Mouse (Mus musculus): ENCODE data around the gene Abcc2. TPM values are rescaled to one million over a fixed set of nuclear protein-coding genes. Genes with fewer than 3 reads are reported as not detected.

Gene Abcc2
- polyA plus RNA-seq, 2 experiments, result 9.5 to 12.9 TPM

DNA sequence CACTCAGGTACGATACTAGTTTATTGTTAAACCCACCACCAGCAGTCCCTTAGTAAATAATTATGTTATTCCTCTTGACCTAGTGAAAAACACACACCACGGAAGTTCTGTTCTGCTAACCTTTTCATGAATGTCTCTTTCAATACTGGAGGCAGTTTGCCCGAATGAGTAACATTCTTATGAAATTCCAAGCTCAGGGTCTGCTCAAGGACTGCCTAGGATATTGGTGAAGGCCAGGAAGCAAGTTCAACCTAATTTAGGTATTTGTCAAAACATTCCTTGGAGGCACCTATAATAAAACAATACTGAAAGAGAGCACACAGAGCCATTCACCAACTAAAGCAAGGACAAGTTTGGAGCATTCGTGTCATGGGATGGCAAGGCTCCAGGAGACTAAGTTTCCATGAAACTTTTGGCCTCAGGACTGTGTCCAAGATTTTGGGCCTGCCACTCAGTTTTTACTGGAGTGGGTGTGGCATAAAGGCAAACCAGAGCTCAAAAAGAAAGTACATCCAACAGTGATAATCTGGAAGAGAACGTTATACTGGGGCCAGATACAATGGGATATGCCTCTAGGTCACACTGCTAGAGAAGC lies 12.5 kb upstream of the Abcc2 start:
- Histone ChIP-seq H3K4me3 (ENCODE audit: insufficient read depth in 1 of 2, low read depth in 2 of 2, low read length in 2 of 2) (no peak overlapping the region), H3K4me2 (ENCODE audit: low read depth) (no peak overlapping the region), H3K4me1 (replicated peaks; ENCODE audit: control insufficient read depth in 2 of 2, insufficient read depth in 2 of 2, low read length in 1 of 2) (peaks cover 0 to 3% of the 10 kb centered on the region in 2 experiments; a peak in 2 of 4 replicates), H3K9ac (replicated peaks) (no peak overlapping the region), H3K27ac (no peak overlapping the region), H3K9me3 (ENCODE audit: control insufficient read depth, low read length) (no peaks in the 10 kb centered on the region), H3K36me3 (replicated peaks; ENCODE audit: control insufficient read depth, insufficient read depth, low read depth) (no peaks in the 10 kb centered on the region), H3K27me3 (ENCODE audit: control insufficient read depth, insufficient read depth, low read length) (no peaks in the 10 kb centered on the region)
- ATAC-seq (ENCODE audit: insufficient read depth), result no peak
- no peak for DNase-seq (ENCODE audit: low read depth in 3 of 3, low spot score in 3 of 3)
- 64% methylated on average over 5 of the region's 5 CpGs for WGBS (ENCODE audit: insufficient replicate concordance)
- TF ChIP-seq EP300 (IDR thresholded peaks at IDR 0.05; ENCODE audit: low read depth) (no peak), CTCF (IDR thresholded peaks at IDR 0.05; ENCODE audit: low read depth) (no peak)

DNA sequence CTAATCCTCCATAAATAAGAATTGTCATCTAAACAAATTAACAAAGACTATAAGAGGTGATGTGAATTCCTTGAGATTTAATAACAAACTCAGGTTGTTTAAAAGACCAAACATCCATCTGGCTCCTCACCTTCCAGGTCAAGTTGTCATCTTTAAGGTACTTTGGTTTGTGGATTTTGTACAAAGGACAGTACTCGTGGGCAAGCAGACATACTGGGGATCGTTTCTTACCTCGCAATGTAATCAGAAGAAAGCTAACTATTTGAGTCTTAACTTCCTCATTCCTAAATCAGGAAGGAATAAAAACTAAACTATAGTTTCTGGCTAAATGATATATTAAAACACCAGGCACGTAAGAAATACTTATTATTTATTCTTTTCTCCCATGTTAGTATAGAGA lies 11.4 kb upstream of the Abcc2 start:
- peaks cover 0 to 6% of the 10 kb centered on the region in 2 experiments; a peak in 2 of 4 replicates for H3K4me1 ChIP-seq (replicated peaks; ENCODE audit: control insufficient read depth in 2 of 2, insufficient read depth in 2 of 2, low read length in 1 of 2)

DNA sequence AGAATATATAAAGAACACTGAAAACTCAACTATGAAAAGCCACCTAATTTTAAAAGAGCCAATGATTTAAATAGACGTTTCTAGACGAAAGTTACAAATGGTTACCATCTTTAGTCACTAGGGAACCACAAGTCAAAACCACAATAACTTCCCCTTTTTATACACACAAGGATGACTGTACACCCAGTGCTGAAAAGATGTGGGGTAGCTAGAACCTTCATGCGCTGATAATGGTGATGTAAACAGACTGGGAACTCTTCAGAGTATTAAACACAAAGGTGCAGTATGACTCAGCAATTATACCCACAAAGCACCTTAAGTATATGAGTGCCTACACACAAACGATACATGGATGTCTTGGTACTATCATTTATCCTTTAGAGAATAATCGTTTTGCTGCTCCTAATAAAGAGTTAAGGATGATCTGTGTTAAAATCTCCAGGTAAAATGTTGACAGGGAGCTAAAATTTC lies 10.5 kb upstream of the Abcc2 start:
- no peak for ATAC-seq (ENCODE audit: insufficient read depth)
- 21% methylated on average over 5 of the region's 5 CpGs for WGBS (ENCODE audit: insufficient replicate concordance)
- H3K4me1 ChIP-seq (replicated peaks; ENCODE audit: control insufficient read depth in 2 of 2, insufficient read depth in 2 of 2, low read length in 1 of 2), result peaks cover 0 to 10% of the 10 kb centered on the region in 2 experiments; a peak in 2 of 4 replicates
- H3K4me3 ChIP-seq (ENCODE audit: insufficient read depth in 1 of 2, low read depth in 2 of 2, low read length in 2 of 2), result no peak overlapping the region
- no peaks in the 10 kb centered on the region for H3K36me3 ChIP-seq (replicated peaks; ENCODE audit: control insufficient read depth, insufficient read depth, low read depth)
- H3K27me3 ChIP-seq (ENCODE audit: control insufficient read depth, insufficient read depth, low read length), result no peaks in the 10 kb centered on the region
- DNase-seq (ENCODE audit: low read depth in 3 of 3, low spot score in 3 of 3), result no peak
- TF ChIP-seq CTCF (IDR thresholded peaks at IDR 0.05; ENCODE audit: low read depth) (no peak), EP300 (IDR thresholded peaks at IDR 0.05; ENCODE audit: low read depth) (no peak)
- H3K9me3 ChIP-seq (ENCODE audit: control insufficient read depth, low read length), result no peaks in the 10 kb centered on the region
- H3K4me2 ChIP-seq (ENCODE audit: low read depth), result no peak overlapping the region
- no peak overlapping the region for H3K9ac ChIP-seq (replicated peaks)
- no peak overlapping the region for H3K27ac ChIP-seq

More for the DNA sequence above, 11.4 kb upstream of the Abcc2 start:
- Histone ChIP-seq H3K27ac (no peak overlapping the region), H3K4me2 (ENCODE audit: low read depth) (no peak overlapping the region), H3K27me3 (ENCODE audit: control insufficient read depth, insufficient read depth, low read length) (no peaks in the 10 kb centered on the region), H3K36me3 (replicated peaks; ENCODE audit: control insufficient read depth, insufficient read depth, low read depth) (no peaks in the 10 kb centered on the region), H3K4me3 (ENCODE audit: insufficient read depth in 1 of 2, low read depth in 2 of 2, low read length in 2 of 2) (no peak overlapping the region), H3K9ac (replicated peaks) (no peak overlapping the region), H3K9me3 (ENCODE audit: control insufficient read depth, low read length) (no peaks in the 10 kb centered on the region)
- WGBS (ENCODE audit: insufficient replicate concordance), result 30% methylated on average over 4 of the region's 4 CpGs
- no peak for TF ChIP-seq EP300 (IDR thresholded peaks at IDR 0.05; ENCODE audit: low read depth)
- no peak for TF ChIP-seq CTCF (IDR thresholded peaks at IDR 0.05; ENCODE audit: low read depth)
- DNase-seq (ENCODE audit: low read depth in 3 of 3, low spot score in 3 of 3) (no peak), ATAC-seq (ENCODE audit: insufficient read depth) (no peak)

DNA sequence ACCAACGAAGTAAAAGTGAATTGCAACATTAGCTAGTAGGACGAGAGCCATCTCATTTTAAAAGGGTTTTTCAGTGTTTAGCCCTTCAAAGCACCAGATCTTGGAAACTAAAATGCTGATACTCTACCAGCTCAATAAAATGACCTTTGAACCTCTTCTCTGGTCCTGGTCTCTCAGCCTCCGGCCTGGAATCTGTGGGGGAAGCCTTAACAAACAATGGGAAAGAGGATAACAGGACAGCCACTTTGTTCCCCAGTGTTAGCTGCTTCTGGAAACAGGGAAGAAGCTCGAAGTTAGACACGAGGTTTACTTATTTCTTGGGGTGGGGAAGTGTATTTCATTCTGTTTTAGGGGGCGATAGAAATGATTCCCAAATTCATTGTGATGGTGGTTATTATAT lies 9.7 kb upstream of the Abcc2 start:
- Histone ChIP-seq H3K9ac (replicated peaks) (no peak overlapping the region), H3K4me2 (ENCODE audit: low read depth) (no peak overlapping the region; the same call in 1 of the 2 replicates), H3K27ac (no peak overlapping the region), H3K36me3 (replicated peaks; ENCODE audit: control insufficient read depth, insufficient read depth, low read depth) (no peaks in the 10 kb centered on the region), H3K27me3 (ENCODE audit: control insufficient read depth, insufficient read depth, low read length) (no peaks in the 10 kb centered on the region), H3K4me3 (ENCODE audit: insufficient read depth in 1 of 2, low read depth in 2 of 2, low read length in 2 of 2) (no peak overlapping the region), H3K9me3 (ENCODE audit: control insufficient read depth, low read length) (no peaks in the 10 kb centered on the region), H3K4me1 (replicated peaks; ENCODE audit: control insufficient read depth in 2 of 2, insufficient read depth in 2 of 2, low read length in 1 of 2) (peaks cover 0 to 10% of the 10 kb centered on the region in 2 experiments; a peak in 2 of 4 replicates)
- TF ChIP-seq EP300 (IDR thresholded peaks at IDR 0.05; ENCODE audit: low read depth) (no peak), CTCF (IDR thresholded peaks at IDR 0.05; ENCODE audit: low read depth) (no peak)
- ATAC-seq (ENCODE audit: insufficient read depth) (no peak), DNase-seq (ENCODE audit: low read depth in 3 of 3, low spot score in 3 of 3) (no peak)
- WGBS (ENCODE audit: insufficient replicate concordance), result 56% methylated on average over 6 of the region's 6 CpGs

DNA sequence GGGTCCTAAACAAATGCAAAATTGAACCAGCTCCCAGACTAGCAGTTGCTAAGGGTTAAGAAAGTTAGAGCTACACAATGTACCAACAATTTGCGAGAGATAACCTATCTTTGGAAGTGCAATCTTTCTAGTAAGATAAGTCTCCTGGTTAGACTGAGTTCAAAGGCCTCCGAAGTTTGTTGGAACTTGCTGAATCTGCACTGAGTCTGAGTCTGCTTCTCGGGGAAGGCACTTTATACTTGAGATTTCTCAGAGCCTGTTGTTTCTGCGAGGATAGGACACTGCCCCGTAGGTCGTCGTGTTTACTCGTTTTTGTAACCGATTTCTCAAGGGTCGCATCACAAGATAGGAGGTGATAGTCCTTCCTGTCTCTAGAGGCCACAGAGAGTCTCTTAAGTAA lies 6.6 kb upstream of the Abcc2 start:
- no peak overlapping the region for H3K4me3 ChIP-seq (ENCODE audit: insufficient read depth in 1 of 2, low read depth in 2 of 2, low read length in 2 of 2)
- H3K27me3 ChIP-seq (ENCODE audit: control insufficient read depth, insufficient read depth, low read length), result no peaks in the 10 kb centered on the region
- DNase-seq (ENCODE audit: low read depth in 3 of 3, low spot score in 3 of 3) (no peak), ATAC-seq (ENCODE audit: insufficient read depth) (no peak)
- peaks cover 0 to 12% of the 10 kb centered on the region in 2 experiments; a peak in 2 of 4 replicates for H3K4me1 ChIP-seq (replicated peaks; ENCODE audit: control insufficient read depth in 2 of 2, insufficient read depth in 2 of 2, low read length in 1 of 2)
- H3K9ac ChIP-seq (replicated peaks), result no peak overlapping the region
- H3K9me3 ChIP-seq (ENCODE audit: control insufficient read depth, low read length), result no peaks in the 10 kb centered on the region
- no peak overlapping the region for H3K27ac ChIP-seq
- H3K4me2 ChIP-seq (ENCODE audit: low read depth), result no peak overlapping the region
- 35% methylated on average over 10 of the region's 10 CpGs for WGBS (ENCODE audit: insufficient replicate concordance)
- TF ChIP-seq CTCF (IDR thresholded peaks at IDR 0.05; ENCODE audit: low read depth) (no peak), EP300 (IDR thresholded peaks at IDR 0.05; ENCODE audit: low read depth) (no peak)
- no peaks in the 10 kb centered on the region for H3K36me3 ChIP-seq (replicated peaks; ENCODE audit: control insufficient read depth, insufficient read depth, low read depth)

Measured in liver, embryonic 14.5 days (tissue).